9 mouse cellular contexts compared by ENCODE assay signal in the genomic region with DNA sequence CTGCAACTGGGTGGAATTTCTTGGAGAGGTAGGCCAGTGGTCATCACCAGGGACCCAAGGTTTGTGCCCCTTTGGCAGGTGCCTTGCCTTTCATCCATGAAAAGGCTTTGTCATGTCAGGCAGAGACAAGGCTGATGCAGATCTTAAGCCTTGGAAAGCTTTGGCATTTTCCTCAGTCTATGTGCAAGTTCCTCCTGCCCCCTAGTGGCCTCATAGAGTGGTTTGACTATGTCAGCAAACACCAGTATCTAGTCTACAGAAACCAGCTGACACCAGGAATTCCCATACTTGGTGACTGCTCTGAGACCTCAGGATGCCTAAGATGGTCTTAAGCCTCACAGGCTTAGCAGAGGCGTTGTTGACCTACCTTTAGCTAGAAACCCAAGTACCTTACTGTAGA. TPM values are rescaled to one million over a fixed set of nuclear protein-coding genes. Genes with fewer than 3 reads are reported as not detected.
A peak's percentile ranks its signal among the peaks of the same experiment; 100 is the strongest.
DNase-seq lines count a peak whose midpoint lies in the region; ATAC-seq lines count a peak whose summit lies in the region.
"Had no signal": no experiment of that assay in that cellular context is flagged by ENCODE, and none has a peak within 500 bp of the region (broad histone marks: within the 10 kb centered on the region; RNA-seq: fewer than 3 reads in every experiment).

No protein-coding gene starts in this region.

- 12% methylated on average over 1 of the region's 1 CpGs for WGBS in forebrain, embryonic 11.5 days
- WGBS in intestine, embryonic 16.5 days: 17% methylated on average over 1 of the region's 1 CpGs
- 10% methylated on average over 1 of the region's 1 CpGs for WGBS in neural tube, embryonic 11.5 days

- H3K4me1 ChIP-seq in forebrain, embryonic 11.5 days (replicated peaks; ENCODE audit: control insufficient read depth, insufficient read depth, low read length): no peaks in the 10 kb centered on the region
- H3K4me1 ChIP-seq in intestine, embryonic 16.5 days (ENCODE audit: control insufficient read depth, insufficient read depth, low read length): no peaks in the 10 kb centered on the region
- no peaks in the 10 kb centered on the region for H3K4me1 ChIP-seq in neural tube, embryonic 11.5 days (ENCODE audit: control insufficient read depth, insufficient read depth, low read length)
- H3K4me1 ChIP-seq: liver, embryonic 15.5 days had no signal

- no peak overlapping the region for H3K27ac ChIP-seq in forebrain, embryonic 11.5 days (ENCODE audit: low read depth, low read length)
- H3K27ac ChIP-seq in intestine, embryonic 16.5 days (ENCODE audit: low read length): no peak overlapping the region
- no peak overlapping the region for H3K27ac ChIP-seq in neural tube, embryonic 11.5 days (ENCODE audit: low read depth, low read length)
- H3K27ac ChIP-seq: liver, embryonic 15.5 days had no signal

- intact Hi-C loops in left cerebral cortex, postnatal 25 days (cut with DNase I): loop anchor here (2.0 kb wide), 1 partner anchor 311 kb away; no protein-coding TSS in a partner anchor

- ATAC-seq in forebrain, embryonic 11.5 days (replicated peaks; ENCODE audit: low FRiP score): peak; percentile 82
- ATAC-seq in intestine, embryonic 16.5 days: 0 out of 2 replicates have a peak, but pooled peaks have one; percentile 46
- peak; percentile 80; the same call in 1 of the 2 replicates for ATAC-seq in neural tube, embryonic 11.5 days (ENCODE audit: insufficient read depth, low FRiP score, low TSS enrichment)

- H3K36me3 ChIP-seq in forebrain, embryonic 11.5 days (ENCODE audit: control insufficient read depth, insufficient read depth, low read length): no peaks in the 10 kb centered on the region
- no peaks in the 10 kb centered on the region for H3K36me3 ChIP-seq in intestine, embryonic 16.5 days (ENCODE audit: control insufficient read depth, insufficient read depth, low read length)
- H3K36me3 ChIP-seq in neural tube, embryonic 11.5 days (ENCODE audit: control insufficient read depth, insufficient read depth, low read length): no peaks in the 10 kb centered on the region
- H3K36me3 ChIP-seq: liver, embryonic 15.5 days had no signal

- H3K4me2 ChIP-seq in forebrain, embryonic 11.5 days (ENCODE audit: low read depth, low read length, severe bottlenecking): no peak overlapping the region
- no peak overlapping the region for H3K4me2 ChIP-seq in intestine, embryonic 16.5 days (ENCODE audit: low read depth, low read length)
- no peak overlapping the region for H3K4me2 ChIP-seq in neural tube, embryonic 11.5 days (ENCODE audit: low read depth)
- H3K4me2 ChIP-seq: liver, embryonic 15.5 days had no signal

- H3K27me3 ChIP-seq in forebrain, embryonic 11.5 days (ENCODE audit: control insufficient read depth, insufficient read depth, low read length): no peaks in the 10 kb centered on the region
- H3K27me3 ChIP-seq in intestine, embryonic 16.5 days (replicated peaks; ENCODE audit: control insufficient read depth, insufficient read depth, low read length): no peaks in the 10 kb centered on the region
- no peaks in the 10 kb centered on the region for H3K27me3 ChIP-seq in neural tube, embryonic 11.5 days (ENCODE audit: control insufficient read depth, insufficient read depth, low read length)
- H3K27me3 ChIP-seq: liver, embryonic 15.5 days had no signal

- no peak overlapping the region for H3K9ac ChIP-seq in forebrain, embryonic 11.5 days (ENCODE audit: low read length)
- no peak overlapping the region for H3K9ac ChIP-seq in intestine, embryonic 16.5 days (ENCODE audit: low read depth, low read length)
- H3K9ac ChIP-seq in neural tube, embryonic 11.5 days (ENCODE audit: low read length): no peak overlapping the region
- H3K9ac ChIP-seq: liver, embryonic 15.5 days had no signal

- no peaks in the 10 kb centered on the region for H3K9me3 ChIP-seq in forebrain, embryonic 11.5 days (ENCODE audit: control insufficient read depth, low read length)
- H3K9me3 ChIP-seq in intestine, embryonic 16.5 days (ENCODE audit: control insufficient read depth, low read length): no peaks in the 10 kb centered on the region
- no peaks in the 10 kb centered on the region for H3K9me3 ChIP-seq in neural tube, embryonic 11.5 days (ENCODE audit: control insufficient read depth, low read length)
- H3K9me3 ChIP-seq: liver, embryonic 15.5 days had no signal

- peak; percentile 13 to 71 for DNase-seq in adrenal gland, adult (ENCODE audit: inconsistent age in 2 of 2, low spot score in 1 of 2)
- no peak for DNase-seq in adrenal gland, postnatal 4 days (ENCODE audit: low spot score in 2 of 2)
- peak; percentile 84 for DNase-seq in ZHBTc4 (ENCODE audit: low read depth, low spot score)
- DNase-seq in forebrain, embryonic 11.5 days (ENCODE audit: low spot score): peak; percentile 52
- DNase-seq in left cerebral cortex, postnatal 25 days (ENCODE audit: low spot score in 2 of 2): peak; percentile 14 to 45
- peak; percentile 46 for DNase-seq in neural tube, embryonic 11.5 days (ENCODE audit: low spot score)
- DNase-seq in spleen, postnatal 10 days (ENCODE audit: low spot score in 2 of 2): no peak

- no peak overlapping the region for H3K4me3 ChIP-seq in forebrain, embryonic 11.5 days (ENCODE audit: low read depth, low read length)
- H3K4me3 ChIP-seq in intestine, embryonic 16.5 days (ENCODE audit: low read length): no peak overlapping the region
- H3K4me3 ChIP-seq in neural tube, embryonic 11.5 days (ENCODE audit: low read depth, low read length): no peak overlapping the region
- H3K4me3 ChIP-seq: liver, embryonic 15.5 days had no signal

RNA-seq across cellular contexts. Expression of a gene that starts 24.2 kb away (rescaled TPM):
- not detected for total RNA-seq in adrenal gland, postnatal 4 days (2021)
- not detected in 2 replicates for polyA plus RNA-seq in forebrain, embryonic 11.5 days (2014; fragmentation: Nextera tagmentation; extraction: Ambion mirVana)
- not detected in 2 replicates for polyA plus RNA-seq in intestine, embryonic 16.5 days (2015; fragmentation: Nextera tagmentation; extraction: Ambion mirVana)
- not detected for total RNA-seq in left cerebral cortex, postnatal 25 days (2021)
- polyA plus RNA-seq in neural tube, embryonic 11.5 days (2014; fragmentation: Nextera tagmentation; extraction: Ambion mirVana): not detected in 2 replicates
- polyA plus RNA-seq: liver, embryonic 15.5 days had no signal

RNA-seq across cellular contexts. Expression of a gene that starts 58.2 kb away (rescaled TPM):
- 1 to 10 TPM; 1.2 to 1.3 TPM for total RNA-seq in adrenal gland, postnatal 4 days (2021)
- not detected in 2 replicates for polyA plus RNA-seq in forebrain, embryonic 11.5 days (2014; fragmentation: Nextera tagmentation; extraction: Ambion mirVana)
- polyA plus RNA-seq in intestine, embryonic 16.5 days (2015; fragmentation: Nextera tagmentation; extraction: Ambion mirVana): not detected in 2 replicates
- total RNA-seq in left cerebral cortex, postnatal 25 days (2021): 10 to 100 TPM; 43.6 to 47.9 TPM
- polyA plus RNA-seq in neural tube, embryonic 11.5 days (2014; fragmentation: Nextera tagmentation; extraction: Ambion mirVana): 0.13 TPM in 1 of 2 replicates, not detected in the other
- polyA plus RNA-seq: liver, embryonic 15.5 days had no signal

Comparison
In these comparisons a context has a peak if more than half of its experiments do, and no peak if none do; other contexts are left out.
1. DNase-seq: peak in adrenal gland, adult (2 of 2), ZHBTc4 (single experiment), forebrain, embryonic 11.5 days (single experiment), left cerebral cortex, postnatal 25 days (2 of 2) and neural tube, embryonic 11.5 days (single experiment); none in adrenal gland, postnatal 4 days (0 of 2) and spleen, postnatal 10 days (0 of 2).
2. Peak in every context shown above with its lines, with median percentiles within 50 percentile points of each other: ATAC-seq.